Mouse (Mus musculus): Measurements from ENCODE around the gene Mapt.

Gene Mapt

DNA sequence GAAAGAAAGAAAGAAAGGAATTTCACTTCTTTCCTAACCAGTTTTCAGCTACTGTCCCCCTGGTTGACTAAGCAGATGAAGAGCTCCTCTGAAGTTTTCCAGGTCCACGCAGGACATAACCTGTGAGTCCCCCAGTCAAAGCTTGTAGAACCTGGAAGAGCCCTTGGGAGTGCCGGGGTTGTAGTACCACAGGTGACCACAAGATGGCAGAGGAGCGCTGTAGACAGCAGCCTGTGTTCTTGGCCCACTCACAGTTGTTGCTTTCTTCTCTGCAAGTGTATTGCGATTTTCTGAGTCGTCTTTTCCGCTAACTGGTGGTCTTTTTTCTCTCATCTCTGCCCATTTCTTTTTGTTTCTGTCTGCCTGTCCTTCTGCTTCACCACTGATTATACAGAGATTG is 84.5 kb downstream of the Mapt start:
- DNase-seq (ENCODE audit: low spot score), result peak; percentile 93

DNA sequence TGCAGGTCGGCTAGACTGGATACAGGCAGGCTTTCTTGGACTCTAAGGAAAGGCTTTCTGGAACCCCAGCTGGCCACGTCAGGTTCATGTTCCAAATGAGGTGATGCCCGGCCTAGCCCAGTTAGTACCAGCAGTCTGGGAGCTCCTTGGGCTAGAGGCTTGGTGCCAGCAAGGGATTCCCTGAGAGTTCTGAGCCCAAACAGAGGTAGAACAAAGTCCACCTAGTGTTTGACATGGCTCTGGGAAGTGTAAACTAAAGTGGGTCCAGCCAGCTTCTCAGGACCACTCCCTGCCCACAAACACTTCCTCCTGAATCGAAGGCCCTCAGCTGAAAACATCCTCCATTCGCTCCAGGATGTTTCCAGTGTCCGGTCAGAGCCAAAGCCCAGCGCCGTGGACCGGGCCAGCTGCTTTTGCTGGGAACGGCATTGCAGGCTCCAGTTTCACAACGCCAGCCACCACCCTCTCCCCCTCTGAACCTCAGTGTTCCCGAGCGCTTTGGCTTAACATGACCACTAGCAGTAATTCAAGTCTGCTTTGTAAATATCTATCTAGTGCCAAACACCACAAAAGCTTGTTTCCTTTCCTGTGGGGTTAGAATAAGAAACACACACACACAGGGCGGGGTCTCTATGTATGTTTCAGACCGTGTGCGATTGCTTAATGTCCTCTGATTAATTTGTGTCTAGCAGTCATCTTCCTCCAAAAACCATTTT is 85.7 kb downstream of the Mapt start:
- DNase-seq (ENCODE audit: low spot score), result no peak

- DNase-seq (ENCODE audit: low spot score), result no peak
Observed at GRCm38 (mm10) chr11:104317631-104318030, 86.4 kb downstream of the Mapt start.

GRCm38 (mm10) chr11:104318940-104319781 is 88.0 kb downstream of the Mapt start:
- peak; percentile 59 for DNase-seq (ENCODE audit: low spot score)

GRCm38 (mm10) chr11:104320511-104320910 is 89.3 kb downstream of the Mapt start:
- DNase-seq (ENCODE audit: low spot score), result peak; percentile 22

DNA sequence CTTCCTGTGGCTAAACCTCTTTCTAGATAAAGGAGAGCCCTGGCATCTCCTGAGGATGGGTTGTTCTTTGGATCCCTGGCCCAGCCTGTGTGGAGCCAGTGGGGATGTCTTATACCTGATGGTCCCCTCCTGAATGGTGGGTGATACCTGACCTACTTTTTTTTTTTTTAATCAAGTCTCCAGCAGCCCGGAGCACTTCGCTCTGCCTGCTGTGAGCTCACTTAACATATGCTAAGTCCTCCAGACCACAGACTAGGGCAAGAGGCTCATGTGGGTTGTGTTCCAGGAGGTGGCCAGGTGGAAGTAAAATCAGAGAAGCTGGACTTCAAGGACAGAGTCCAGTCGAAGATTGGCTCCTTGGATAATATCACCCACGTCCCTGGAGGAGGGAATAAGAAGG is 91.0 kb downstream of the Mapt start:
- DNase-seq (ENCODE audit: low spot score), result no peak

- no peak for DNase-seq (ENCODE audit: low spot score)
Observed at GRCm38 (mm10) chr11:104327462-104327861, 96.3 kb downstream of the Mapt start.

- no peak for DNase-seq (ENCODE audit: low spot score)
Observed at GRCm38 (mm10) chr11:104327946-104328345, 96.8 kb downstream of the Mapt start.

GRCm38 (mm10) chr11:104329185-104329926 is 98.2 kb downstream of the Mapt start:
- DNase-seq (ENCODE audit: low spot score), result no peak

- DNase-seq (ENCODE audit: low spot score), result no peak
Observed at GRCm38 (mm10) chr11:104330151-104330550, 99.0 kb downstream of the Mapt start.

DNA sequence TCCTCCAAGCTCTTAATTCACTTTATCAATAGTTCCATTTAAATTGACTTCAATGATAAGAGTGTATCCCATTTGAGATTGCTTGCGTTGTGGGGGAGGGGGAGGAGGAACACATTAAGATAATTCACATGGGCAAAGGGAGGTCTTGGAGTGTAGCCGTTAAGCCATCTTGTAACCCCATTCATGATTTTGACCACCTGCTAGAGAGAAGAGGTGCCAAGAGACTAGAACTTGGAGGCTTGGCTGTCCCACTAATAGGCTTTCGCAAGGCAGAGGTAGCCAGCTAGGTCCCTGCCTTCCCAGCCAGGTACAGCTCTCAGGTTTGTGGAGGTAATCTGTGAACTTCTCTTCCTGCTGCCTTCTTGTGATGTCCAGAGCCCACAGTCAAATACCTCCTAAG is 100.0 kb downstream of the Mapt start:
- no peak for DNase-seq (ENCODE audit: low spot score)

DNA sequence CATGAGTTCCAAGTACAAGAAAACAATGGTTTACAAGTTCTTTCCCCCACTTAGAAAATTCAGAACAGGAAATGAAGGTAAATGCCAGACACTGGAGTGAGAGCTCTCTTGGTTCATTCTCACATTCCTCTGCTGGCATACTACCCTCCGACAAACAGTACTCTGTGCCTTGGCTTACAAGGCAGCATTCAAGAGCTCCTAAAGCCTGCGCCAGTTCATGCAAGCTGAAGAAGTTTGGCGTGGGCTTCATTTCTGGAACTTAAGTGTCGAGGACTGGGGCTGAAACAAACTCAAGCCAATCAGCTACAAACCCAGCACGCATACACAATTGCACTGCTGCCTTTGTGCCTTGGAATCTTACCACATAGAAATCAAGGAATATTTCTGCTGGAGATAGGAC is 100.9 kb downstream of the Mapt start:
- DNase-seq (ENCODE audit: low spot score), result no peak

- no peak for DNase-seq (ENCODE audit: low spot score)
Observed at GRCm38 (mm10) chr11:104334115-104334514, 102.9 kb downstream of the Mapt start.

DNA sequence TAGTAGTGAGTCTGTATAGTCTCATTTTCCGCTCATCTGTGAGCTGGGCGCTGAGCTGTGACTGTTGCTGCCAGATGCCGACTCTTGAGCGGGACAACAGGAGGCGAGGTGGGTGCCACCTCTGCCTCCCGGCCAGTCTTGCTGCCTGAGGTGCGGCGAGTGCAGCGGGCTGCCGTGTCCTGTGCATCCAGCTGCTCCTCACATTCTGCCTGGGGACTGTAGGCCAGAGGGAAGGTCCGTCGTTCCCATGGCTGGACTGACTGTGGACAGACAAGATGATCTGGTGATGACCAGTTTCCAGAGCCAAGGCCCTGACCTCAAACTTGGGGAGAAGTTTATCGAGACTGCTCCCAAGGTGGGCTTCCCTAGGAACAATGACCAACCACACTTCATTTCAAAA is 103.8 kb downstream of the Mapt start:
- no peak for DNase-seq (ENCODE audit: low spot score)

DNA sequence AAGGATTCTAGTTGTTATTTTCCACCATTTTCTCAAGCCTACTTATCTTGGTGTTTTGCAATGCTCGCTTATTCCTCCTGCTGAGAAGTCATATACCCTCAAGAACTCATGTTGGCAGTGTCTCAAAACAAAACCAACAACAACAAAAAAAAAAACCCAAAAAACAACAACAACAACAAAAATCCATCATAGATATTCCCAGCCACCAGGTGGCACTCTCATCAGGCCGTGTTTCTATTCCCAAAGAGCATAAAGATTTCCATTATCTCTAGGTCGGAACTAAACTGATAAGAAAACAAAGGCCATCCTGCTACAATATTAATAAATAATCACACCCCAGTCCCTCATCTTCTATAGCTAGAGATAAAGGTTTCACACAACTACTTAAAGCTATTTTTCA is 115.7 kb downstream of the Mapt start:
- DNase-seq (ENCODE audit: low spot score), result peak; percentile 28

DNA sequence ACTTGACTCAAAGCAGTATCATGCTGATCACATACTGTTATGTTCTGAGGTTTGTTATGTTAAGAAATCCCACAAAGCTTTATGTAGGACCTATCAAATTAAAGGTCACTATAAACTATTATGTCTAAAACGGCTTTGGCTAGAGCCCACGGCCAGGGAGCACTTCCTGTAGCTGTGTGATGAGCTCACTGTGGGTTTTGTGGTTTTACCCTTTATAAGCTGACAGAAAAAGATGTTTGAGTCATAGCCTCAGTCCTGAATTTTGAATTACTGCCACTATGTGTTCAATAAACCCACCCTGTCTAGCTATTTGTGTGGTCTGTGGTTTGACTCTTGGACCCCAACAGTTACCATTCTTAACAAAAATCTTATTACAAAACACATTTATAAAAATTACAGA is 130.6 kb downstream of the Mapt start:
- no peak for DNase-seq (ENCODE audit: low spot score)

GRCm38 (mm10) chr11:104362704-104363103 is 131.5 kb downstream of the Mapt start:
- DNase-seq (ENCODE audit: low spot score), result no peak

- DNase-seq (ENCODE audit: low spot score), result no peak
Observed at GRCm38 (mm10) chr11:104363823-104364600, 132.8 kb downstream of the Mapt start.

DNA sequence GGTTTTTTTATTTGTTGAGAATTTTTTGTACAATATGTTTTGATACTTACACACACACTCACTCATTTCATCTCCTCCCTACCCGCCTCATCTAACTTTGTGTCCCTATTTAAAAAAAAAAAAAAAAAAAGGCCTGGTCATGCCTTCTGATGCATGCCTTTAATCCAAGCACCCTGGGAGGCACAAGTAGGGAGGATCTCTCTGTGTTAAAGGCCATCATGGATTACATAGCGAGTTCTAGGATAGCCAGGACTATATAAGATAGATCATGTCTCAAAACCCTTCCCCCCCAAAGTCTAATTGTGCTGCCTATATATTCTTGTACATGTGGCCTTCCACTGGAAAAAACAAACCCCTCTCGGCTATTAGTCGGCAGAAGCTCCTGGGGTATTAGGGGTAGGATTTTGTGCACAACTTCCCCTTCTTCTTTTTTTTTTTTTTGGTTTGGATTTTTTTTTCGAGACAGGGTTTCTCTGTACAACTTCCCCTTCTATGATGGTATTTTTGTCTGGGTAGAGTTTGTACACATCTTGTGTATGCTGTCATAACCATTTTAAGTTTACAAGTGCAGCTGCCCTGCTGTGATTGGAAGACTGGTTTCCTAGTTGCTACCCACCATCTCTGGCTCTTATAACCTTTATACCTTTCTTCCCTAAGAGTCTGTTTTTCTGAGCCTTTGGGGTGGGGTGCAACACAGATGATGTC is 136.4 kb downstream of the Mapt start:
- DNase-seq (ENCODE audit: low spot score), result no peak

GRCm38 (mm10) chr11:104376291-104376690 is 145.1 kb downstream of the Mapt start:
- no peak for DNase-seq (ENCODE audit: low spot score)

DNA sequence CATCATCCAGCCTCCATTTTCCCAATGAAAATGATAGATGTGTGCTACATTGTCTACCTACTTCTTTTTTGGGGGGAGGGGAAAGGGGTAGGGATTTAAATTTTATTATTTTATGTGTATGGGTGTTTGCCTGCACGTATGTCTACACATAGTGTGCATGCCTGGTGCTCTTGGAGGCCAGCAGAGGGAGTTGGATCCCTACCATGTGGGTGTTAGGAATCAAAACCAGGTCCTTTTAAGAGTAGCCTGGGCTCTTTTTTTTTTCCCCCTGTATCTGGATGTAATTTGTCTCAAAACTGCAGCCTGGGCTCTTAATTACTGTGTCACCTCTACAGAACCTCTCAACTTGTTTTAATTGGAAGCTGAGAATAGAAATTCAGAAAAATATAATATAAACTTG is 148.4 kb downstream of the Mapt start:
- peak; percentile 17 for DNase-seq (ENCODE audit: low spot score)
